Mouse (Mus musculus): ENCODE measurements around the gene Wbp1l.

DNA sequence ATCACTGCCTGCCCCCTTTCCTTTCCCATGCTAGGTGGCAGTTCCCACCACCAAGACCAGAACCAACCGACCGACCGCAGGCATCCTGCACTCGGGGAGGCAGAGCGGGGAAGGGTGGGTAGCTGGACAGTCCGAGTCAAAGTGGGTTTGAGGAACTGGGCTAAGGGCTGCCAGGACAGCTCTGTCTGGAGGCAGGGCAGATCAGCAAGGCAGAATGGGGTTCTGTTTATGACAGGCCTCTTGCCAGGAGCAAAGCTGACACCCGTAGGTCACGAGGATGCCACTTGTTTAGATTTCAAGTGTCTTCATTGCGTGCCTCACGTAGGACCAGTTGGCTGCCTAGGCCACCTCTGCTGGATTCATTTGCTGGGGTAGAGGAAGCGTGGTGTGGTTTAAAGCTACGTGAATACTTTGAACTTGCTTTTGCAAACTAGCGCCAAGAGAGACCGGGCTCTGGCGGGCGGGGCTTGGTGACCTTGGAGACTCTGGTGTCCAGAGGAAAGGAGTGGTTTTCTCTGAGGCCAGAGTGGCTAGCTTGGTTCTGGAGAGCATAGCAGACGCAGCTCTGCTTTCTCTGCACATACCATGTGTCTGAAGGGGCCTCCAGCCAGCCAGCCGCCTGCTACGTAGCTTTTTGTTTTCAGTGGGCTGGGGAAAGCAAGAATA, 42.7 kb downstream of the Wbp1l start:
- no peak for TF ChIP-seq POLR2A (IDR thresholded peaks at IDR 0.05; ENCODE audit: low read depth, low read length)
- TF ChIP-seq CTCF (IDR thresholded peaks at IDR 0.05; ENCODE audit: borderline replicate concordance, insufficient read depth, low read length) = no peak

Measured in embryonic fibroblast, embryonic 13.5 days (primary cell).